Mouse (Mus musculus): ENCODE measurements around the gene Pctp.

- TF ChIP-seq CTCF (IDR thresholded peaks at IDR 0.05; ENCODE audit: low read depth): no peak
- no peak for TF ChIP-seq EP300 (IDR thresholded peaks at IDR 0.05; ENCODE audit: low read depth)
Observed at GRCm38 (mm10) chr11:89980106-89980505, 22.6 kb downstream of the Pctp start.
